In genomic region chr10:84441434-84441785, GRCm38 (mm10) we compare ENCODE assay signal across 7 mouse cellular contexts. TPM values are rescaled to one million over a fixed set of nuclear protein-coding genes. Genes with fewer than 3 reads are reported as not detected.
DNase-seq lines count a peak whose midpoint lies in the region; ATAC-seq and TF ChIP-seq lines count a peak whose summit lies in the region.

No protein-coding gene starts in this region.

- H3K27ac ChIP-seq in lung, postnatal 0 days (ENCODE audit: low read length), result peak overlapping the region; percentile 98
- peak overlapping the region; percentile 94 for H3K27ac ChIP-seq in embryonic fibroblast, embryonic 13.5 days (ENCODE audit: insufficient read depth, low read length)
- H3K27ac ChIP-seq in limb, embryonic 10.5 days, result peak overlapping the region; percentile 100
- H3K27ac ChIP-seq in stomach, embryonic 15.5 days, result peak overlapping the region; percentile 90

- intact Hi-C loops in gastrocnemius, postnatal 36 days (cut with DNase I), result loop anchor here (2.0 to 5.0 kb wide), 2 partner anchors 45 to 419 kb away; no protein-coding TSS in a partner anchor

- no peaks in the 10 kb centered on the region for H3K9me3 ChIP-seq in lung, postnatal 0 days (ENCODE audit: low read length)
- no peaks in the 10 kb centered on the region for H3K9me3 ChIP-seq in limb, embryonic 10.5 days (replicated peaks)
- no peaks in the 10 kb centered on the region for H3K9me3 ChIP-seq in stomach, embryonic 15.5 days

- H3K4me2 ChIP-seq in lung, postnatal 0 days (replicated peaks; ENCODE audit: low read depth, low read length), result peak overlapping the region; percentile 94
- peak overlapping the region; percentile 95 for H3K4me2 ChIP-seq in stomach, embryonic 15.5 days

- no peak for TF ChIP-seq POLR2A in embryonic fibroblast, embryonic 13.5 days (IDR thresholded peaks at IDR 0.05; ENCODE audit: low read depth, low read length)

- DNase-seq in lung, postnatal 0 days (ENCODE audit: low spot score), result peak; percentile 54
- no peak for DNase-seq in lung, postnatal 14 days
- no peak for DNase-seq in limb, embryonic 10.5 days (ENCODE audit: low spot score)
- DNase-seq in adrenal gland, adult 8-10 months, result no peak
- no peak for DNase-seq in gastrocnemius, postnatal 36 days

- peak overlapping the region; percentile 71 for H3K4me3 ChIP-seq in lung, postnatal 0 days (ENCODE audit: low read depth, low read length)
- peak overlapping the region; percentile 57 for H3K4me3 ChIP-seq in embryonic fibroblast, embryonic 13.5 days (ENCODE audit: insufficient read depth, low read length)
- peak overlapping the region; percentile 87 for H3K4me3 ChIP-seq in limb, embryonic 10.5 days
- peak overlapping the region; percentile 69 for H3K4me3 ChIP-seq in stomach, embryonic 15.5 days (replicated peaks)

- H3K27me3 ChIP-seq in lung, postnatal 0 days (replicated peaks; ENCODE audit: insufficient read depth, low read length), result no peaks in the 10 kb centered on the region
- peaks cover 15% of the 10 kb centered on the region for H3K27me3 ChIP-seq in limb, embryonic 10.5 days (ENCODE audit: low read depth, poor library complexity, severe bottlenecking)
- H3K27me3 ChIP-seq in stomach, embryonic 15.5 days (replicated peaks), result no peaks in the 10 kb centered on the region

- no peak for TF ChIP-seq CTCF in lung, postnatal 0 days (IDR thresholded peaks at IDR 0.05)
- TF ChIP-seq CTCF in embryonic fibroblast, embryonic 13.5 days (IDR thresholded peaks at IDR 0.05; ENCODE audit: borderline replicate concordance, insufficient read depth, low read length), result no peak

- ATAC-seq in lung, postnatal 0 days, result no peak; the same call in 1 of the 2 replicates
- peak; percentile 9; the same call in 1 of the 2 replicates for ATAC-seq in stomach, embryonic 15.5 days (ENCODE audit: insufficient read depth, low FRiP score, low read depth)

- no peak for TF ChIP-seq EP300 in lung, postnatal 0 days (IDR thresholded peaks at IDR 0.05)

- no peaks in the 10 kb centered on the region for H3K36me3 ChIP-seq in lung, postnatal 0 days (ENCODE audit: insufficient read depth, low read length)
- no peaks in the 10 kb centered on the region for H3K36me3 ChIP-seq in limb, embryonic 10.5 days
- no peaks in the 10 kb centered on the region for H3K36me3 ChIP-seq in stomach, embryonic 15.5 days

- peak overlapping the region; percentile 92 for H3K9ac ChIP-seq in lung, postnatal 0 days (replicated peaks; ENCODE audit: low read depth)
- peak overlapping the region; percentile 79 for H3K9ac ChIP-seq in stomach, embryonic 15.5 days

- peaks cover 17% of the 10 kb centered on the region; the same call in 1 of the 2 replicates for H3K4me1 ChIP-seq in lung, postnatal 0 days (ENCODE audit: insufficient read depth, low read depth, low read length)
- peaks cover 4% of the 10 kb centered on the region for H3K4me1 ChIP-seq in embryonic fibroblast, embryonic 13.5 days (ENCODE audit: control insufficient read depth, insufficient read depth, low read length)
- H3K4me1 ChIP-seq in limb, embryonic 10.5 days, result peaks cover 61% of the 10 kb centered on the region
- H3K4me1 ChIP-seq in stomach, embryonic 15.5 days, result peaks cover 38% of the 10 kb centered on the region

- 2% methylated on average over 7 of the region's 7 CpGs for WGBS in lung, postnatal 0 days
- 0% methylated on average over 7 of the region's 7 CpGs for WGBS in limb, embryonic 10.5 days
- 3% methylated on average over 7 of the region's 7 CpGs for WGBS in stomach, embryonic 15.5 days

RNA-seq across cellular contexts. Expression of gene Nuak1, which starts 1.0 kb away (rescaled TPM):
- polyA plus RNA-seq in lung, postnatal 0 days (2015; fragmentation: Nextera tagmentation; extraction: Ambion mirVana), result 2.2 and 2.3 TPM in 2 replicates
- 74.3 and 84.1 TPM in 2 replicates for polyA plus RNA-seq in embryonic fibroblast, embryonic 13.5 days (2011; ENCODE audit: insufficient read length, low read depth, missing spikeins)
- polyA plus RNA-seq in limb, embryonic 10.5 days (2016; fragmentation: Nextera tagmentation; extraction: Ambion mirVana), result 0.69 and 1.2 TPM in 2 replicates
- polyA plus RNA-seq in stomach, embryonic 15.5 days (2015; fragmentation: Nextera tagmentation; extraction: Ambion mirVana), result 1.0 and 1.2 TPM in 2 replicates
- 10 to 100 TPM; 10.1 to 13.6 (median 12.1) TPM for total RNA-seq in adrenal gland, adult 8-10 months (2022)
- 10 to 100 TPM; 13.5 to 18.9 TPM for total RNA-seq in gastrocnemius, postnatal 36 days (2021)

Comparison
In these comparisons a context has a peak if more than half of its experiments do, and no peak if none do; other contexts are left out.
1. RNA of gene Nuak1, which starts 1.0 kb away (polyA plus RNA-seq): 74.3 to 84.1 TPM in embryonic fibroblast, embryonic 13.5 days; 2.2 to 2.3 TPM in lung, postnatal 0 days, 1.0 to 1.2 TPM in stomach, embryonic 15.5 days and 0.69 to 1.2 TPM in limb, embryonic 10.5 days; every median in the first group is over 10 times any median in the second.
2. Peak in every context shown above with its lines, with median percentiles within 50 percentile points of each other: H3K27ac ChIP-seq and H3K4me3 ChIP-seq.